Mouse (Mus musculus) splenic B cell, adult 2 months (primary cell): ENCODE results near the gene Adamtsl2.
A peak's percentile ranks its signal among the peaks of the same experiment; 100 is the strongest.

Source experiments
- DNase-seq: peaks from one replicate; pipeline ENCODE4 v3.0.0-alpha.2; 2011; ENCODE audit warnings: low read depth, low spot score
- H3K27me3 ChIP-seq: 2 replicates; pipeline ENCODE4 v1.6.1; 2012; ENCODE audit warnings: mild to moderate bottlenecking, low read length, moderate library complexity, mixed read lengths; ENCODE audit not compliant: control insufficient read depth, poor library complexity, insufficient read depth, severe bottlenecking
- H3K36me3 ChIP-seq: 2 replicates; pipeline ENCODE4 v1.6.1; 2012; ENCODE audit warnings: mild to moderate bottlenecking, low read length, moderate library complexity, mixed read lengths; ENCODE audit not compliant: control insufficient read depth, poor library complexity, insufficient read depth, severe bottlenecking

The Adamtsl2 gene

DNA sequence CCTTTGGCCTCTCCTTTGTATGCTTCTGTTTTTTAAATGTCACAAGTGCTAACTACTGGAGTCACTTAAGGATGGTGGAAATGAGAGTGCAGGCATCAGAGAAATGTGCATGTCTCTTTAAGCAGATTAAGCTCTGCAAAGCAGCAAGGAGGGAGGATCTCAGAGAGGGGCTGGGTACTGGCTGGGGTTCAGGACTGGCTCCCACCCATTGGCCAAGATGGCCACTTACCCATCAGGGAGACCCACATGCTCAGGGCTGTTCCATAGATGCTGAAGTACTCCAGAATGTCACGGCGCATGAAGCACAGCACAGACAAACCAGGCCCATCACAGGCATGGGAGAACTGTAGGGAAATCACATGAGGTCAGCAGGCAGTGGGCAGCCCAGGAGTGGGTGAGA is 12.1 kb upstream of the Adamtsl2 start:
- Histone ChIP-seq H3K27me3 (no peaks in the 10 kb centered on the region), H3K36me3 (no peaks in the 10 kb centered on the region)
- DNase-seq, result no peak

DNA sequence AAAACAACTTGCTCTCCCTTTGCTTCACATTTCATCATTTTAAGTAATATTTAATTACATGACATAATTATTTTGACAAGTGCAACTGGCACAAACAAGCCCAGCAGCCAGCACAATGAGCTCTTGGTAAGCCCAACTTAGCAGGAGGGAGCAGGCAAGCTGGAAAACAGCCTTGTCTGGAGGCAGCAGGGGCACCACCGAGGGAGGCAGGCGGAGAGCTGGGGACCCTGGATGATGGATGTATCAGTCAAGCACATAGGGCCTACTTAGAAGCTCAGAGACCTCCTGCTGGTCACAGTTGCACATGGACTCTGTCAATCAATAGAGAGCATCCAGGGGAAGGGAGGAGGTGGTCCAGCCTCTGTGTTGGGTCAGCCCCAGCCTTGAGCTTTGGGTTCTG is 11.2 kb upstream of the Adamtsl2 start:
- Histone ChIP-seq H3K36me3 (no peaks in the 10 kb centered on the region), H3K27me3 (no peaks in the 10 kb centered on the region)
- DNase-seq, result no peak

DNA sequence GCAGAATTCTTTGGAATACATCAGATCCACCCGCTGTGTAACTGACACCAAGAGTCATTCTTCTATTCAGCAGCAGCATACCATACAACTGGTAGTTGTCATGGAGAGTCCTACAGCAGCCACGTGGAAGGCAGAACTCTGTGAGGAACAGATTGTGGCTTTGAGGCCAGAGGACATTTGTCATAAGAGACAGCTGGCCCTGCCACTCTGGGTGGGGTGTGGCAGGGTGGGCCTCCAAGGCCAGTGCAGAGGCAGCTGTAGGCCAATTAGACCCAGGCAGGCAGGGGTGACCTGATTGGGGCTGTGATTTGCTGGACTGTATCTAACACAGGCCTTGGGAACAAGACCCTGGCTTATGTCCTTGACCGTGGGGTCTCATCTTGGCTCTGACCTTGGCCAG is 9.5 kb upstream of the Adamtsl2 start:
- no peaks in the 10 kb centered on the region for H3K36me3 ChIP-seq
- no peak for DNase-seq
- no peaks in the 10 kb centered on the region for H3K27me3 ChIP-seq

DNA sequence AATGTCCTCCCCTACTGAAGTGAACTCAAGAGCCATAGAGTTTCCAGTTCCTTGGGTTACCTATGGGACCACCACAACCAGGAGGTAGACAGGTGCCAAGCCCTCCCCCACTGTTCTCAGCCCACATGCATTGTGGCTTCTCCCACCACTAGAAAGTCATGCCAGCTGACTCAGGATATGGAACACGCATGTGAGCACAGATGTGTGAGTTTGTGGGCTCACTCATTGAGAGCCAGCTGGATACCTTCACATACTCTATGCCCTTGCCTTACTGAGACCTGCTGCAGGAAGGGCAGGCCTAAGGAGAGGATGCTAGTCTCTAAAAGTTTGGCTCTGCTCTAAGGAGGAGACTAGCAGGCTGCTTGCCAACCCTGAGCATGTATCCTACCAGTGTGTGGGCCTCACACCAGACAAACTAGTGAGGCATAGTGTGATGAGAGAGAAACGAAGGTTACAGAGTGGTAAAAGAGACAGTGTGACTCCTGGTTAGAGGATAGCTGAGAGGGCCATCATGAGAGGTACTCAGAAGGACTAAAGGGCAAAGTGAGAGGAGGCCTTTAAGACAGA is 8.8 kb upstream of the Adamtsl2 start:
- H3K27me3 ChIP-seq, result no peaks in the 10 kb centered on the region
- H3K36me3 ChIP-seq, result no peaks in the 10 kb centered on the region
- DNase-seq, result no peak

DNA sequence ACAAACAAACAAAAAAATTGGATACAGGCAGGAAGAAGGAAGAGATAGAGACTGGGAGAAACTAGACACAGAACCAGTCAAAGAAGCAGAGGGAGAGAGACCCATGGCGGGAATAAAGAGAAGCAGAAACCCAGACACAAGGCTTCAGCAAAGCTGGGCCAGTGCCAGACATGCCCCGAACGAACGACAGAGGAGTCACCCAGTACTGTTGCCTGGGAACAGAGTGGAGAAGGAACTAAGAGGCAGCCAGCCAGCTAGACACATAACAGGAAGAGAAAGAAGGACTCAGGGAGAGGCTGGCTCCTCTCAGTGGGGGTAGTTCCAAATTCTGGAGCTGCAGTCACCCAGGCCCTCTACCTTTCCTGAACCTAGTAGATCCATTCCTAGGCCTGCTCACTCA is 8.0 kb upstream of the Adamtsl2 start:
- H3K27me3 ChIP-seq, result no peaks in the 10 kb centered on the region
- DNase-seq, result no peak
- no peaks in the 10 kb centered on the region for H3K36me3 ChIP-seq

DNA sequence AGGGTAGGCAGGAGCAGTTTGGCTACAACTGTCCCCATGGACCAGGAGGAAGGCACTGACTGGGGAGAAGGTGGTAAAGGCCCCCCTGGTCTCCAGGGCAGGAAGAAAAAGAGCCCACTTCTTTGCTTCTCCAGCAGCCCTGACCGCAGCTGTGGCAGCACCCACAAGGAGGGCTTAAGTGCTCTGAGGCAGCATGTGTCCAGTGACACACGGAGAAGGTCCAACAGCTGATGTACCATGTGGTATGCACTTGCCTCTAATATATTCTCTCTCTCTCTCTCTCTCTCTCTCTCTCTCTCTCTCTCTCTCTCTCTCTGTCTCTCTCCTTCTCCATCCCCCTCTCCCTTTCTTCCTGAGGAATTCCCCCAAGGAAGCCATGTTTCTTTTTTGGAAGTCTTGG is 7.2 kb upstream of the Adamtsl2 start, which contains the start of gene Mymk:
TSS of gene Mymk (minus strand) at position 202 of the 400 bp plus-strand sequence.
- Histone ChIP-seq H3K36me3 (no peaks in the 10 kb centered on the region), H3K27me3 (no peaks in the 10 kb centered on the region)
- no peak for DNase-seq

DNA sequence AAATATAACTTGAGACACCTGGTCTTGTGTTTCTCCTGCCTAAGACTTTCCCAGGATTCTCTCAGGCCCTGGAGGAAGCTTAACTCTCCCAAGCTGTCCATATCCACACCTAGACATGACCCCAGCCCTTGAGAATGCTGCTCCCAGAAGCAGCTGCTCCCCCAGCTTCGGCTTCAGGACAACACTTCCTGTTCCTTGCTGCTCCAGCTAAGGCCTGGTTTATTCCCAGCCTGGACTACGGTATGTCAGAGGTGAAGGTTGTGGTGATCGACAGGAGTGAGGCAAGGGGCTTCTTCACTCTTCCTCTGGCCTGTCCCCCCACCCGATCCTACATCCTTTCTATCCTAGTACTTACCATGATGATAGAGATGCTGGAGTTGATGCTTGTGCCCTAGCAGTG is 5.8 kb upstream of the Adamtsl2 start:
- no peak for DNase-seq
- H3K36me3 ChIP-seq, result no peaks in the 10 kb centered on the region
- no peaks in the 10 kb centered on the region for H3K27me3 ChIP-seq

DNA sequence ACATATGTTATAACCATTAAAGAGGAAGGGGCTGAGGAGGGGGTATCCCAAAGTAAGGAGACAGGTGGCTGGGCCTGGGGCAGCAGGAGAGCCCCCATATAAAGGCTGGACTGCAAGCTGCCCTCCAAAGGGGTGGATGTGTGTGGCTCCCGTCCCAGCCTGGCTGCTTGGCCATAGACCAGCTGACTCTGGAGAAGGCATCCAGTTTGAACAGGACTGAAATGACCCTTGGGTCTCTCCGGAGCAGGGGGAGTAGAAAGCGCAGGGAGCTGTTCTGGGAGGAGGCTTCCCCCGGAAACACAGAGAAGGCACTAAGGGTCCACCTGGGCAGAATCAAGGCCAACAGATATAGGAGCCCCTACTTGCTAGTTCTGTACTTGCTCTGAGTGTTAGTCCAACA is 4.4 kb upstream of the Adamtsl2 start:
- H3K36me3 ChIP-seq, result no peaks in the 10 kb centered on the region
- no peaks in the 10 kb centered on the region for H3K27me3 ChIP-seq
- no peak for DNase-seq

DNA sequence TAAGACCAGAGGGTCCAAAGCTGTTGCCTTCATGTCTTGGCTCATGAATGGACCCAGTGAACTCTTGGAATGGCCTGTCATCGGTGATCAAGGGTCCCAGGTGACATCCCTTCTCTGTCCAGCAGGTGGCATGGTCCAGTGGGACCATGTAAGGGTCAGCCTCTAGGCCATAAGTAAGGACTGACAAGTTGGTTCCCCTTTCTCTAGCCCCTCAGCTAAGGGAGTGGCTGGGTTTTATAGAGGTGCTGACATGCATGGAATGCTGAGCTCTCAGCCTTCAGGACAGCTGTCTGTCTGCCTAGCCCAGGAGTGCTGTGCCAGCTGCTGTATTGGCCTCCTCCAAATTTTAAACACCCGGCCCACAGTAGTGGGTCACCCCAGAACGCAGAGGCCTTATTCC is 3.7 kb upstream of the Adamtsl2 start:
- Histone ChIP-seq H3K36me3 (no peaks in the 10 kb centered on the region), H3K27me3 (no peaks in the 10 kb centered on the region)
- DNase-seq, result peak; percentile 73

DNA sequence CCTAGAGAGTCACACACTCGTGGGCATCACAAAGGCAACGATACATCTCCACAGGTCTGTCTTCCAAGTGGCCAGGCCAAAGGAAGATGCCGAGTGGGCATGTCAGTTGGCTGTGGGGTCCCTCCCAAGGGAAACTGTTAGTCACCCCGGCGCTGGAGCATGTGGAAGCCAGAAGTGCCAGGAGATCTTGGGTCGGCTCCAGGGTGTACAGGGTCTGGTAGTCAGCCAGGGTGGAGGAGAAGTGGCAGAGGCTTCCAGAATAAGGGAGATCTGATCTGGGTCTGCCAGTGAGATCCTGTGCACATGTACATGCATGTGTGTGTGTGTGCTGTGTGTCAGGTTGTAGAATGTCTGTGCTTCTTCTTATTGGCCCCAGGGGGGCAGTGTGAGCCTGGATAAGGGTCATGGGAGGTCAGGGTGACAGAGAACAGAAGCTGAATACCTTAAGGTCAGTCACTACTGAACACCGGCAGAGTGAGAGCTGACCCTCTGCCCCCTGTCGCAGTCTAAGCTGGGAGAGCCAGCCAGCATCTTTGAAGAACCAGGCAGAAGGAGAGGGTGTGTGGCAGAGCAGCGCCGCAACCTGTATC is 1.4 kb upstream of the Adamtsl2 start:
- DNase-seq, result peak; percentile 62
- Histone ChIP-seq H3K36me3 (no peaks in the 10 kb centered on the region), H3K27me3 (no peaks in the 10 kb centered on the region)

DNA sequence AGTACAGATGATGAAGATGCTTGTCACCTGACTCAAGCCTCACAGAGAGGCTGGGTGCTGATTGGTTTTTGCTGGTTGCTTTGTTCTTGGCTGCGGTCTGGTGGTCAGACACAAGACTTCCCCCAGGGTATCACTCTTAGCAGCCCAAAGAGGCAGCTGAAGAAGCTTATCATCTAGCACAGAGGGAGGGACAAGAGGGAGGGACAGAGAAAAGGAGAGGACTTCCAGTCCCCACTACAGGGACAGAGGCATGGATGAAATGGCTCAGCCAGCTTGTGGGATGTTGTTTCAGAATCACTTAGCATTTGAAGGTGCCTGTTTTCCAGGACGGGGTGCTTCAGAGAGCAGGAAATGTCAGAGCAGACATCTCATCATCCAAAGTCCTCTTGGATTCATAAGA is 867 bp upstream of the Adamtsl2 start:
- DNase-seq, result peak; percentile 19
- Histone ChIP-seq H3K36me3 (no peaks in the 10 kb centered on the region), H3K27me3 (no peaks in the 10 kb centered on the region)

DNA sequence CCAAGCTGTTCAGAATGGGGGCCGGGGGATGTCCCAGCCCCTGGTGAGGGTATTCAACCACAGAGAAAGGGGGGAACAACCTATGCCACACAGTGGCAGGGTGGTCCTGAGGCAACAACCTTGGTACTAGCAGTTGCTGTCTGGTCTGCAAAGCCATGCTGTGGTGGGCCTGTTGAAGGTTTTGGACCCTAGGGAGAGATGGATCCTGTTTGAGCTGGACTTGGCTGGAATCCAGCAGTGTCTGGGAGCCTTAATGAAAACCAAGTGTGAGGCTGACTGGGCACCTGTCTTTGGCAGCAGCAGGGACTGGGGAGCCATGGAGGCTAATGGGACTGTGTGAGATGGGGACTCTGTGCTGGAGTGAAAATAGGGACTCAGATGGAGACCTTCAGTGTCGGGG is 470 bp downstream of the Adamtsl2 start:
- H3K36me3 ChIP-seq, result no peaks in the 10 kb centered on the region
- no peak for DNase-seq
- H3K27me3 ChIP-seq, result no peaks in the 10 kb centered on the region

DNA sequence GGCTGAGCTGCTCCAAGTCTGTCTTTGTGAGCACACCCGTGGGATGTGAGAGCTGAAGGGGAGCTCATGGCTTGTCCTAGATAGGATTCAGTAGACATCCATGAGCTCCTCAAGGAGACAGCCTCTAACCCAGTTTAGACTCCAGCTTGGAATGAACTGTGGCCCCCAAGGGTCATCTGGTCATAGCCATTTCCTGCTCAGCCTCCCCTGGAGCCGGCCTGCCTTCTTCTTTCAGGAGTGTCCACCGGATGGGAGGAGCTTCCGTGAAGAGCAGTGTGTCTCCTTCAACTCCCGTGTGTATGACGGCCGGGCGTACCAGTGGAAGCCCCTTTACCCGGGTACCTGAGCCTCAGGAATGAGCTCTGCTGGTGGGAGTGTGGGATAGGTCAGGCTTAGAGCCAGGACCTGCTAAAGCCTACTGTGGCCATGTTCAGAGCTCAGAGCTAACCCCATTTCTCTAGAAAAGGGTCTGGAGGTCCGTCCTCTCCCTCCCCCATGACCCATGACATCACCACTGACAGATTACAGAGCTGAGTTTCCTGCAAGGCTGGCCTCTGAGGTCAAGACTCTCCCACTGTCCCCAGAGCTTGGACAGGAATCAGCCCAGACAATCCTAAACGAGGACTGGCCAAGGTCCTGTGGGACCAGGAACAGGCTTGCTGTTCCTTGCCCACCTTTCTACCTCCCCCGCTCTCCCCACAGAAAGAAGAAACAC is 4.7 kb downstream of the Adamtsl2 start:
- no peak for DNase-seq
- no peaks in the 10 kb centered on the region for H3K36me3 ChIP-seq
- no peaks in the 10 kb centered on the region for H3K27me3 ChIP-seq

DNA sequence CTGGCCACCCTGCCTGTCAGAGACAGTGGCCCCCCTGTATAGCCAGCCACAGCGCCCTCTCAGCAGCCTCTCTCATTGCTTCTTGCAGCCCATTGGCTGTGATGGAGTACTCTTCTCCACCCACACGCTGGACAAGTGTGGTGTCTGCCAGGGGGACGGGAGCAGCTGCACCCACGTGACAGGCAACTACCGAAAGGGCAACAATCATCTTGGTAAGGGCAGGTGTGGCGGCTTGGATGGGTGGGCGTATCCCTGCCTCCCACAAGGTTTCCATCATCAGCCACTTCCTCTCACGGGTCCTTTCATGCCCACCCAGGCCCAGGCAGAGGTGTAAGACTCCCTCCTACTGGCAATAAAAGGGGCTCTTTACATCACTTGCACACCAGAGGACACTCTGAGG is 5.8 kb downstream of the Adamtsl2 start:
- no peak for DNase-seq
- H3K27me3 ChIP-seq, result no peaks in the 10 kb centered on the region
- H3K36me3 ChIP-seq, result no peaks in the 10 kb centered on the region

DNA sequence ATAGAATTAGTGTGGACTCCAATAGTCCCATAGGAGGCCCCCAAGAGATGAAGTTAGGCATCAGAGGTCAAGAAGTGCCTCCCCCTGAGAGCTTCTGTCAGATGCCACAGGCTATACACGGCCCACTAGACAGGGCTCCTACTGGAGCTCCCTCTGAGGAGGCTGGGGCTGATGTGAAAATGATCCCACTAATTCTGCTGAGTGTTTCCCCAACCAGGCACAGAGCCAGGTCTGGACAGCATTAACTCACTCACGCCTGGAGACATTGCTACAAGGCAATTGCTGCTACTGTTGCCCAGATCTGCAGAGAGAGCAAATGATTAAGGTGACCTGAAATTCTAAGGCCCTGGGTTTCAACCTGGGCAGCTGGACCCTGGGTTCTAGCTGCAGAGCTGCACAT is 6.6 kb downstream of the Adamtsl2 start:
- no peaks in the 10 kb centered on the region for H3K27me3 ChIP-seq
- no peaks in the 10 kb centered on the region for H3K36me3 ChIP-seq
- no peak for DNase-seq
